Mouse (Mus musculus) heart, embryonic 11.5 days (tissue): ENCODE data around the gene Agr3. TPM values are rescaled to one million over a fixed set of nuclear protein-coding genes. Genes with fewer than 3 reads are reported as not detected.

Experiments used
- ATAC-seq: fragments of 200-750 bp; cut with Nextera tagmentation; replicated peaks from 2 replicates; pipeline ENCODE4 v1.8.0; 2017; ENCODE audit warnings: moderate library complexity; ENCODE audit not compliant: insufficient number of reproducible peaks, low FRiP score, low TSS enrichment
- H3K27ac ChIP-seq: fragments of 300-500 bp; sonication (generic); 2 replicates; pipeline ENCODE4 v1.5.1; 2014; ENCODE audit warnings: mild to moderate bottlenecking, low read depth, low read length
- H3K27me3 ChIP-seq: fragments of 300-500 bp; sonication (generic); 2 replicates; pipeline ENCODE4 v1.6.1; 2014; ENCODE audit warnings: mild to moderate bottlenecking, low read length, mixed read lengths; ENCODE audit not compliant: control insufficient read depth, insufficient read depth
- H3K36me3 ChIP-seq: fragments of 300-500 bp; sonication (generic); 2 replicates; pipeline ENCODE4 v1.6.1; 2014; ENCODE audit warnings: mild to moderate bottlenecking, low read length, moderate library complexity, mixed read lengths; ENCODE audit not compliant: control insufficient read depth, insufficient read depth
- H3K4me1 ChIP-seq: fragments of 300-500 bp; sonication (generic); 2 replicates; pipeline ENCODE4 v1.6.1; 2014; ENCODE audit warnings: low read length; ENCODE audit not compliant: control insufficient read depth, insufficient read depth
- H3K4me2 ChIP-seq: fragments of 300-500 bp; sonication (generic); 2 replicates; pipeline ENCODE4 v1.6.1; 2014; ENCODE audit warnings: mild to moderate bottlenecking, moderate library complexity
- H3K4me3 ChIP-seq: fragments of 300-500 bp; sonication (generic); 2 replicates; pipeline ENCODE4 v1.5.1; 2014; ENCODE audit warnings: low read depth, low read length
- H3K9ac ChIP-seq: fragments of 300-500 bp; sonication (generic); 2 replicates; pipeline ENCODE4 v1.6.1; 2014; ENCODE audit warnings: mild to moderate bottlenecking, low read depth, low read length, moderate library complexity
- H3K9me3 ChIP-seq: fragments of 300-500 bp; sonication (generic); replicated peaks from 2 replicates; pipeline ENCODE4 v1.6.1; 2016; ENCODE audit warnings: low read length; ENCODE audit not compliant: control insufficient read depth
- WGBS: fragments of 180-500 bp; shearing (Covaris S2); extraction: QIAGEN DNeasy Blood & Tissue Kit; methylation state at CpG from one replicate; pipeline ENCODE4 v1.1.7; 2014; ENCODE audit not compliant: insufficient replicate concordance; 5-methylcytosine and 5-hydroxymethylcytosine counted together
- polyA plus RNA-seq: library from polyadenylated mRNA; unstranded; fragments of >200 nt; fragmentation: Nextera tagmentation; extraction: Ambion mirVana; gene quantifications from 2 replicates; pipeline ENCODE4 v1.2.1, GENCODE M21; 2014

Agr3 gene
- not detected in 2 replicates for polyA plus RNA-seq

- H3K27ac ChIP-seq, result no peak within 1 kb of the TSS
- H3K4me2 ChIP-seq, result no peak within 1 kb of the TSS
- no peaks in the 10 kb centered on the region for H3K36me3 ChIP-seq
- H3K27me3 ChIP-seq, result no peaks in the 10 kb centered on the region
- 85% methylated on average over 9 of the region's 9 CpGs for WGBS
- no peaks in the 10 kb centered on the region for H3K4me1 ChIP-seq
- H3K9me3 ChIP-seq, result no peaks in the 10 kb centered on the region
- no peak within 1 kb of the TSS for H3K4me3 ChIP-seq
- ATAC-seq, result no peak
- no peak within 1 kb of the TSS for H3K9ac ChIP-seq
Measured at GRCm38 (mm10) chr12:35925402-35925801, at the start of gene Agr3. Gene Agr3, plus strand, starts transcription at chr12:35925620.

GRCm38 (mm10) chr12:35884892-35885558 lies 40.4 kb upstream of the Agr3 start:
- no peaks in the 10 kb centered on the region for H3K27me3 ChIP-seq
- H3K9ac ChIP-seq, result no peak overlapping the region
- H3K4me2 ChIP-seq, result no peak overlapping the region
- no peak overlapping the region for H3K27ac ChIP-seq
- H3K4me3 ChIP-seq, result no peak overlapping the region
- 44% methylated on average over 9 of the region's 9 CpGs for WGBS
- ATAC-seq, result no peak
- H3K9me3 ChIP-seq, result no peaks in the 10 kb centered on the region
- no peaks in the 10 kb centered on the region for H3K4me1 ChIP-seq
- no peaks in the 10 kb centered on the region for H3K36me3 ChIP-seq

- no peak for ATAC-seq
- Histone ChIP-seq H3K27ac (no peak overlapping the region), H3K4me2 (no peak overlapping the region), H3K9ac (no peak overlapping the region), H3K27me3 (no peaks in the 10 kb centered on the region), H3K4me1 (no peaks in the 10 kb centered on the region), H3K4me3 (no peak overlapping the region), H3K36me3 (no peaks in the 10 kb centered on the region), H3K9me3 (no peaks in the 10 kb centered on the region)
- 69% methylated on average over 2 of the region's 2 CpGs for WGBS
Measured at GRCm38 (mm10) chr12:35889383-35889782, 36.0 kb upstream of the Agr3 start.

GRCm38 (mm10) chr12:35890756-35891155 lies 34.7 kb upstream of the Agr3 start:
- no peak overlapping the region for H3K9ac ChIP-seq
- no peaks in the 10 kb centered on the region for H3K9me3 ChIP-seq
- H3K4me2 ChIP-seq, result no peak overlapping the region
- ATAC-seq, result no peak
- H3K27me3 ChIP-seq, result no peaks in the 10 kb centered on the region
- H3K36me3 ChIP-seq, result no peaks in the 10 kb centered on the region
- no peak overlapping the region for H3K4me3 ChIP-seq
- no peak overlapping the region for H3K27ac ChIP-seq
- no peaks in the 10 kb centered on the region for H3K4me1 ChIP-seq
- 70% methylated on average over 2 of the region's 2 CpGs for WGBS

- no peak; the same call in 1 of the 2 replicates for ATAC-seq
- no peaks in the 10 kb centered on the region for H3K36me3 ChIP-seq
- H3K4me2 ChIP-seq, result no peak overlapping the region
- H3K9ac ChIP-seq, result no peak overlapping the region
- 44% methylated on average over 6 of the region's 6 CpGs for WGBS
- no peak overlapping the region for H3K27ac ChIP-seq
- no peaks in the 10 kb centered on the region for H3K4me1 ChIP-seq
- H3K4me3 ChIP-seq, result no peak overlapping the region
- H3K9me3 ChIP-seq, result no peaks in the 10 kb centered on the region
- no peaks in the 10 kb centered on the region for H3K27me3 ChIP-seq
Measured at GRCm38 (mm10) chr12:35894304-35894900, 31.0 kb upstream of the Agr3 start.

GRCm38 (mm10) chr12:35895875-35896763 lies 29.3 kb upstream of the Agr3 start:
- 31% methylated on average over 20 of the region's 20 CpGs for WGBS

GRCm38 (mm10) chr12:35896764-35897282 lies 28.6 kb upstream of the Agr3 start:
- Histone ChIP-seq H3K9ac (0 out of 2 replicates have a peak overlapping the region, but pooled peaks have one; percentile 56), H3K4me1 (no peaks in the 10 kb centered on the region), H3K4me2 (peak overlapping the region; percentile 59), H3K4me3 (peak overlapping the region; percentile 36), H3K27ac (no peak overlapping the region), H3K9me3 (no peaks in the 10 kb centered on the region), H3K27me3 (no peaks in the 10 kb centered on the region), H3K36me3 (no peaks in the 10 kb centered on the region)
- WGBS, result 34% methylated on average over 4 of the region's 4 CpGs
- ATAC-seq, result no peak

More at GRCm38 (mm10) chr12:35895875-35896763, 29.3 kb upstream of the Agr3 start:
- ATAC-seq, result no peak
- Histone ChIP-seq H3K4me2 (peak overlapping the region; percentile 59), H3K27me3 (no peaks in the 10 kb centered on the region), H3K36me3 (no peaks in the 10 kb centered on the region), H3K4me1 (no peaks in the 10 kb centered on the region), H3K9me3 (no peaks in the 10 kb centered on the region), H3K9ac (0 out of 2 replicates have a peak overlapping the region, but pooled peaks have one; percentile 56), H3K4me3 (peak overlapping the region; percentile 36), H3K27ac (no peak overlapping the region)

- no peaks in the 10 kb centered on the region for H3K4me1 ChIP-seq
- H3K27ac ChIP-seq, result no peak overlapping the region
- H3K4me2 ChIP-seq, result no peak overlapping the region
- H3K27me3 ChIP-seq, result no peaks in the 10 kb centered on the region
- WGBS, result 72% methylated on average over 1 of the region's 1 CpGs
- no peak for ATAC-seq
- H3K9ac ChIP-seq, result no peak overlapping the region
- no peaks in the 10 kb centered on the region for H3K36me3 ChIP-seq
- H3K9me3 ChIP-seq, result no peaks in the 10 kb centered on the region
- no peak overlapping the region for H3K4me3 ChIP-seq
Measured at GRCm38 (mm10) chr12:35910632-35911031, 14.8 kb upstream of the Agr3 start.
